Mouse (Mus musculus) small intestine, adult 2 months (tissue): ENCODE measurements around the gene Gpr157.

ENCODE experiments used
- CTCF ChIP-seq: fragments of 200-500 bp; IDR thresholded peaks from 2 replicates; pipeline ENCODE4 v1.5.1; 2012; ENCODE audit warnings: low read depth, mild to moderate bottlenecking, control low read depth, inconsistent platforms, low read length, moderate library complexity, mixed read lengths; ENCODE audit not compliant: insufficient replicate concordance, insufficient read length; ENCODE audit errors: extremely low read depth
- POLR2A ChIP-seq: fragments of 200-500 bp; IDR thresholded peaks from 2 replicates; pipeline ENCODE4 v1.6.1; 2012; ENCODE audit warnings: low read depth, mild to moderate bottlenecking, control low read depth, inconsistent platforms, low read length, moderate library complexity

DNA sequence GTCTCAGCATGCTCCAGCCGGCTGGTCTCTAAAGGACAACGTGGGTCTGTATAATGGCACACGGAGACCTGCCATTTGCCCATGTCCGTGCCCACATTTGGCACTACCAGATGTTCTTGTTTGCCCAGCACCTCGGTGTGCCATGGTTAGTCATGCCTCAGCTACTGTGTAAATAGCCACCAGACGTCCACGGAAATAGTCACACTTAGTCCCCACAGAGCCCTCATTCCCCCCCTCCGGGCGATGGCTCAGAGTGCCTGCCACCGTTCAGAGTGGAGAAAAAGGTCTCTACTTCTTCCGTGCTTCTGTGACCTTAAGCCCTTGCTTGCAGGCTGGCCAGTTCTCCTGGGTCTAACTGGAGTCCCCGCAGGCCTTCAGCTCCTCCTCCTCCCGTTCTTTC, 51.9 kb downstream of the Gpr157 start:
- no peak for TF ChIP-seq POLR2A
- TF ChIP-seq CTCF = no peak
